In the genomic region with DNA sequence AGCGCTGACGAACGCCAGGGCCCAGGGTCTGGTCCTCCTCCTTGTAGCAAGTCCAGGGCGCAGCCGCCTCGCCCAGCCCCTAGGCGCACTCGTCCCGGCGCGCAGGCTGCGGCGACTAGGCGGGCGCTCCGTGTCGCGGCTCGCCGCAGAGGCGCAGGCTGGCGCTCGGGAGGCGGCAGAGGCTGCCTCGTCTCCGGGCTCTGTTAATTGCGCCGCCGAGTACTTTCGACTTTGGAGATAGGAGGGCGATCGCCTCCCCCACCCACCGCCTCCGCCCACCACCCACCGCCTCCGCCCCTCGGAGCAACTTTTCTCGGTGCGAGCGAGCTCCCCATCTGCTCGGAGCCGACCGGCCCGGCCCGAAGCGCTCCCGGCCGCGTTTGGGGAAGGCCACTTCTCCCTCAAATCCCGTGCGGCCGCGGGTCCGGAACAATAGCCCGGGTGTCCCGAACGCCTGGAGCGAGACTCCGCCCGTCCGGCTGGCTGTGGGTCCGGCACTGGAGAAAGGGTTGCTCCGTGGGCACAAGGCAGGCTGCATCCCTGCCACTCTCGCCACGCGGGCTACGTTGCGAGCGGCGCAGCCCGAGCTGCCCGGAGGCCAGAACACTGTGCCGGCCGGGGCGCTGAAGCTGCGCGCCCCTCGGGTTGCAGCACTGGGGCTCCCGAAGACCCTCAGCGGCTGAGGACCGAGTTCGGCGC, we compare ENCODE assay signal across 8 mouse cellular contexts. TPM values are rescaled to one million over a fixed set of nuclear protein-coding genes. Genes with fewer than 3 reads are reported as not detected.
DNase-seq lines count a peak whose midpoint lies in the region; ATAC-seq lines count a peak whose summit lies in the region.

No protein-coding gene starts in this region.

- H3K4me1 ChIP-seq in forebrain, embryonic 15.5 days = peaks cover 51% of the 10 kb centered on the region
- H3K4me1 ChIP-seq in hindbrain, embryonic 11.5 days (replicated peaks; ENCODE audit: control insufficient read depth, insufficient read depth, low read length) = peaks cover 10% of the 10 kb centered on the region; the same call in 1 of the 2 replicates
- H3K4me1 ChIP-seq in limb, embryonic 12.5 days (replicated peaks) = peaks cover 37% of the 10 kb centered on the region
- H3K4me1 ChIP-seq in midbrain, embryonic 12.5 days = peaks cover 38% of the 10 kb centered on the region

- H3K36me3 ChIP-seq in forebrain, embryonic 15.5 days = no peaks in the 10 kb centered on the region
- H3K36me3 ChIP-seq in hindbrain, embryonic 11.5 days (ENCODE audit: control insufficient read depth, insufficient read depth, low read length) = no peaks in the 10 kb centered on the region
- H3K36me3 ChIP-seq in limb, embryonic 12.5 days = no peaks in the 10 kb centered on the region
- no peaks in the 10 kb centered on the region for H3K36me3 ChIP-seq in midbrain, embryonic 12.5 days

- H3K9me3 ChIP-seq in forebrain, embryonic 15.5 days = no peaks in the 10 kb centered on the region
- no peaks in the 10 kb centered on the region for H3K9me3 ChIP-seq in hindbrain, embryonic 11.5 days (ENCODE audit: control insufficient read depth, low read length)
- H3K9me3 ChIP-seq in limb, embryonic 12.5 days = no peaks in the 10 kb centered on the region
- H3K9me3 ChIP-seq in midbrain, embryonic 12.5 days = no peaks in the 10 kb centered on the region

- H3K4me2 ChIP-seq in forebrain, embryonic 15.5 days (replicated peaks) = peak overlapping the region; percentile 94
- H3K4me2 ChIP-seq in hindbrain, embryonic 11.5 days (replicated peaks; ENCODE audit: low read depth, low read length) = peak overlapping the region; percentile 94
- peak overlapping the region; percentile 96 for H3K4me2 ChIP-seq in limb, embryonic 12.5 days
- peak overlapping the region; percentile 97 for H3K4me2 ChIP-seq in midbrain, embryonic 12.5 days (replicated peaks)

- under 1% methylated on average over 76 of the region's 83 CpGs for WGBS in forebrain, embryonic 15.5 days
- WGBS in hindbrain, embryonic 11.5 days = 0% methylated on average over 58 of the region's 83 CpGs
- WGBS in limb, embryonic 12.5 days = under 1% methylated on average over 82 of the region's 83 CpGs
- WGBS in midbrain, embryonic 12.5 days = under 1% methylated on average over 83 of the region's 83 CpGs

- peak overlapping the region; percentile 89 for H3K4me3 ChIP-seq in forebrain, embryonic 15.5 days
- peak overlapping the region; percentile 77 for H3K4me3 ChIP-seq in hindbrain, embryonic 11.5 days (ENCODE audit: low read depth, low read length)
- peak overlapping the region; percentile 68 for H3K4me3 ChIP-seq in limb, embryonic 12.5 days (replicated peaks)
- peak overlapping the region; percentile 68 for H3K4me3 ChIP-seq in midbrain, embryonic 12.5 days

- peak; percentile 48 to 60 for DNase-seq in left cerebral cortex, adult 18-20 months (ENCODE audit: low spot score in 2 of 2)
- DNase-seq in left cerebral cortex, adult 9 months (ENCODE audit: low spot score in 2 of 2) = no peak
- DNase-seq in brain, adult 2 months (ENCODE audit: low read depth, low spot score) = peak; percentile 52
- peak; percentile 80 for DNase-seq in hindbrain, embryonic 11.5 days (ENCODE audit: low spot score)
- peak; percentile 16 for DNase-seq in thymus, postnatal 0 days (ENCODE audit: low spot score)

- peak overlapping the region; percentile 75 for H3K9ac ChIP-seq in forebrain, embryonic 15.5 days (replicated peaks)
- H3K9ac ChIP-seq in hindbrain, embryonic 11.5 days (ENCODE audit: low read depth, low read length) = peak overlapping the region; percentile 73
- H3K9ac ChIP-seq in limb, embryonic 12.5 days (replicated peaks) = peak overlapping the region; percentile 79
- H3K9ac ChIP-seq in midbrain, embryonic 12.5 days (replicated peaks) = peak overlapping the region; percentile 72

- peak; percentile 72 for ATAC-seq in forebrain, embryonic 15.5 days (replicated peaks)
- peak; percentile 71 for ATAC-seq in hindbrain, embryonic 11.5 days (ENCODE audit: low FRiP score)
- peak; percentile 60 for ATAC-seq in limb, embryonic 12.5 days (ENCODE audit: insufficient number of reproducible peaks, insufficient read depth, low FRiP score, low TSS enrichment, low read depth)
- ATAC-seq in midbrain, embryonic 12.5 days (ENCODE audit: low FRiP score, low read depth) = peak; percentile 62

- H3K27ac ChIP-seq in forebrain, embryonic 15.5 days (replicated peaks) = peak overlapping the region; percentile 96
- H3K27ac ChIP-seq in hindbrain, embryonic 11.5 days (ENCODE audit: low read depth, low read length) = peak overlapping the region; percentile 73
- H3K27ac ChIP-seq in limb, embryonic 12.5 days = peak overlapping the region; percentile 91
- peak overlapping the region; percentile 85 for H3K27ac ChIP-seq in midbrain, embryonic 12.5 days (replicated peaks)

- peaks cover 20% of the 10 kb centered on the region for H3K27me3 ChIP-seq in forebrain, embryonic 15.5 days
- H3K27me3 ChIP-seq in hindbrain, embryonic 11.5 days (ENCODE audit: control insufficient read depth, insufficient read depth, low read length) = peaks cover 37% of the 10 kb centered on the region
- peaks cover 65% of the 10 kb centered on the region for H3K27me3 ChIP-seq in limb, embryonic 12.5 days
- H3K27me3 ChIP-seq in midbrain, embryonic 12.5 days = peaks cover 68% of the 10 kb centered on the region

RNA-seq across cellular contexts. Expression of gene Satb2, which starts 6.0 kb away (rescaled TPM):
- 10 to 100 TPM; 79.1 to 88.5 TPM for total RNA-seq in left cerebral cortex, adult 18-20 months (2021)
- polyA plus RNA-seq in forebrain, embryonic 15.5 days (2015; fragmentation: Nextera tagmentation; extraction: Ambion mirVana) = 46.2 and 62.5 TPM in 2 replicates
- polyA plus RNA-seq in hindbrain, embryonic 11.5 days (2014; fragmentation: Nextera tagmentation; extraction: Ambion mirVana) = 1.9 and 2.0 TPM in 2 replicates
- 1.9 and 2.1 TPM in 2 replicates for polyA plus RNA-seq in limb, embryonic 12.5 days (2016; fragmentation: Nextera tagmentation; extraction: Ambion mirVana)
- 0.99 and 1.2 TPM in 2 replicates for polyA plus RNA-seq in midbrain, embryonic 12.5 days (2016; fragmentation: Nextera tagmentation; extraction: Ambion mirVana)
- polyA plus RNA-seq in thymus, postnatal 0 days (2015; fragmentation: Nextera tagmentation; extraction: Ambion mirVana) = 0.10 and 0.14 TPM in 2 replicates

Comparison
In these comparisons a context has a peak if more than half of its experiments do, and no peak if none do; other contexts are left out.
1. DNase-seq: peak in left cerebral cortex, adult 18-20 months (2 of 2), brain, adult 2 months (single experiment), hindbrain, embryonic 11.5 days (single experiment) and thymus, postnatal 0 days (single experiment); none in left cerebral cortex, adult 9 months (0 of 2).
2. RNA of gene Satb2, which starts 6.0 kb away (polyA plus RNA-seq): 46.2 to 62.5 TPM in forebrain, embryonic 15.5 days; 1.9 to 2.0 TPM in hindbrain, embryonic 11.5 days, 1.9 to 2.1 TPM in limb, embryonic 12.5 days, 0.99 to 1.2 TPM in midbrain, embryonic 12.5 days and 0.10 to 0.14 TPM in thymus, postnatal 0 days; every median in the first group is over 10 times any median in the second.
3. Peak in every context shown above with its lines, with median percentiles within 50 percentile points of each other: ATAC-seq, H3K27ac ChIP-seq, H3K4me2 ChIP-seq, H3K4me3 ChIP-seq and H3K9ac ChIP-seq.